Mouse (Mus musculus): ENCODE measurements around the gene Trpc1.

- TF ChIP-seq CTCF (IDR thresholded peaks at IDR 0.05; ENCODE audit: control insufficient read depth, insufficient read depth, insufficient read length) (no peak), MAX (IDR thresholded peaks at IDR 0.05) (no peak), USF1 (IDR thresholded peaks at IDR 0.05; ENCODE audit: low read depth) (no peak), MYOG (IDR thresholded peaks at IDR 0.05; ENCODE audit: control insufficient read depth, extremely low read depth, insufficient read length) (no peak), CEBPB (IDR thresholded peaks at IDR 0.05; ENCODE audit: low read depth) (no peak), MYOD1 (IDR thresholded peaks at IDR 0.05; ENCODE audit: control insufficient read depth, insufficient read length, low read depth) (no peak), FOSL1 (IDR thresholded peaks at IDR 0.05; ENCODE audit: insufficient read depth, low read length, poor library complexity, severe bottlenecking) (no peak)
Observed at GRCm38 (mm10) chr9:95736238-95736637, 13.9 kb downstream of the Trpc1 start.
